Mouse (Mus musculus) forebrain, embryonic 16.5 days (tissue): ENCODE results near the gene Ifna4. TPM values are rescaled to one million over a fixed set of nuclear protein-coding genes. Genes with fewer than 3 reads are reported as not detected.

Experiments used
- ATAC-seq: fragments of 200-750 bp; cut with Nextera tagmentation; 2 replicates; pipeline ENCODE4 v1.8.0; 2017; ENCODE audit warnings: mild to moderate bottlenecking, moderate library complexity
- H3K27ac ChIP-seq: fragments of 300-500 bp; sonication (generic); 2 replicates; pipeline ENCODE4 v1.5.1; 2014; ENCODE audit warnings: low read length, control low read depth
- H3K27me3 ChIP-seq: fragments of 300-500 bp; sonication (generic); replicated peaks from 2 replicates; pipeline ENCODE4 v1.6.1; 2014; ENCODE audit warnings: low read length; ENCODE audit not compliant: control insufficient read depth, insufficient read depth
- H3K36me3 ChIP-seq: fragments of 300-500 bp; sonication (generic); 2 replicates; pipeline ENCODE4 v1.6.1; 2014; ENCODE audit not compliant: control insufficient read depth, insufficient read depth
- H3K4me1 ChIP-seq: fragments of 300-500 bp; sonication (generic); replicated peaks from 2 replicates; pipeline ENCODE4 v1.6.1; 2014; ENCODE audit warnings: low read length; ENCODE audit not compliant: control insufficient read depth, insufficient read depth
- H3K4me2 ChIP-seq: fragments of 300-500 bp; sonication (generic); 2 replicates; pipeline ENCODE4 v1.6.1; 2014; ENCODE audit warnings: mild to moderate bottlenecking, low read length, control low read depth
- H3K4me3 ChIP-seq: fragments of 300-500 bp; sonication (generic); replicated peaks from 2 replicates; pipeline ENCODE4 v1.5.1; 2014; ENCODE audit warnings: mild to moderate bottlenecking, low read length, control low read depth
- H3K9ac ChIP-seq: fragments of 300-500 bp; sonication (generic); replicated peaks from 2 replicates; pipeline ENCODE4 v1.6.1; 2014; ENCODE audit warnings: low read depth, low read length, control low read depth
- H3K9me3 ChIP-seq: fragments of 300-500 bp; sonication (generic); 2 replicates; pipeline ENCODE4 v1.6.1; 2016; ENCODE audit warnings: low read length; ENCODE audit not compliant: control insufficient read depth
- WGBS: fragments of 180-500 bp; shearing (Covaris S2); extraction: QIAGEN DNeasy Blood & Tissue Kit; methylation state at CpG from one replicate; pipeline ENCODE4 v1.1.7; 2014; 5-methylcytosine and 5-hydroxymethylcytosine counted together
- polyA plus RNA-seq: library from polyadenylated mRNA; unstranded; fragments of >200 nt; fragmentation: Nextera tagmentation; extraction: Ambion mirVana; gene quantifications from 2 replicates; pipeline ENCODE4 v1.2.1, GENCODE M21; 2015

Gene Ifna4
- polyA plus RNA-seq, 1 experiment from 2014 or later, result not detected

DNA sequence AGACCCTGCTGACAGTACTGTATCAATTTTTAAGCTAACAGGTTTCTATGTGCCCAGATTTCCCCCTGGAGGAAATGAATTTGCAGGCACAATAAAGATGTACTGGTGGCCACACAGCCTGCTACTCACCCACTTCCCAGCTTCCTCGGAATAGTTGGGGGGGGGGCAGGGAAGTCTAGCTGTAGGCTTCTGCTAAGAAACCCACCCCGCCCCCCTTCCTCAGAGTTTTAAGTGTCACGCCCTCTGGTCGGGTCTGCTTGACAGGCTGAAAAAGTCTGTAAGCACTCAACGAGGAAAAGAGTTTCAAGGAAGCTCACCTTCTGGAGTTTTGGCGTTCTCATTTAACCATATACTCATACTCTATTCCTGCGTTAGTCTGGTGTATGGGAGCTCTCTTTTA, 21.6 kb downstream of the Ifna4 start:
- Histone ChIP-seq H3K27ac (no peak overlapping the region), H3K4me2 (no peak overlapping the region), H3K9ac (no peak overlapping the region), H3K4me1 (peaks cover 3% of the 10 kb centered on the region), H3K4me3 (no peak overlapping the region), H3K27me3 (no peaks in the 10 kb centered on the region), H3K9me3 (no peaks in the 10 kb centered on the region), H3K36me3 (no peaks in the 10 kb centered on the region)
- ATAC-seq, result no peak
- WGBS, result 2% methylated on average over 7 of the region's 7 CpGs

DNA sequence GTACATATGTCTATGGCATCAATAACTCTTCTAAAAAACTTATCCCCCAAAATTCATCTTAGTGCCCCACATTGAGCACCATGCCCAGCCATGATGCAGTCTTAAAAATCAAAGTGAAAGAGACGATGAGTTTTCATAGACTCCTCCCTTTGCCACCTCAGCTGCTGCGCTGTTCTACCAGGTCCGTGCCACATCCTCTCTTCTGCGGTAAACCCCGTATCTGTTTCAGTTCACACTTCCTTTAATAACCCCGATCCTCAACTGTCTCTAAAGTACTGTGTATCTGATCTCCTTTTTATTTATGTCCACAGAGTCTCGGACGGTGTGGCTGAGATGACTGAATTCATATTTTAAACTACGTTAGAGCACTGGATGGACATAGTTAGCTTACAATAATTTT, 22.9 kb downstream of the Ifna4 start:
- ATAC-seq, result no peak
- Histone ChIP-seq H3K27ac (no peak overlapping the region), H3K4me3 (no peak overlapping the region), H3K36me3 (no peaks in the 10 kb centered on the region), H3K9me3 (no peaks in the 10 kb centered on the region), H3K27me3 (no peaks in the 10 kb centered on the region), H3K4me1 (peaks cover 7% of the 10 kb centered on the region), H3K9ac (no peak overlapping the region), H3K4me2 (no peak overlapping the region)
- WGBS, result 78% methylated on average over 9 of the region's 9 CpGs

GRCm38 (mm10) chr4:88865011-88865569, 23.4 kb downstream of the Ifna4 start:
- H3K4me2 ChIP-seq, result no peak overlapping the region
- no peaks in the 10 kb centered on the region for H3K27me3 ChIP-seq
- H3K36me3 ChIP-seq, result no peaks in the 10 kb centered on the region
- H3K4me3 ChIP-seq, result no peak overlapping the region
- H3K27ac ChIP-seq, result no peak overlapping the region
- no peaks in the 10 kb centered on the region for H3K9me3 ChIP-seq
- ATAC-seq, result no peak
- peaks cover 7% of the 10 kb centered on the region for H3K4me1 ChIP-seq
- WGBS, result 59% methylated on average over 6 of the region's 6 CpGs
- H3K9ac ChIP-seq, result no peak overlapping the region

DNA sequence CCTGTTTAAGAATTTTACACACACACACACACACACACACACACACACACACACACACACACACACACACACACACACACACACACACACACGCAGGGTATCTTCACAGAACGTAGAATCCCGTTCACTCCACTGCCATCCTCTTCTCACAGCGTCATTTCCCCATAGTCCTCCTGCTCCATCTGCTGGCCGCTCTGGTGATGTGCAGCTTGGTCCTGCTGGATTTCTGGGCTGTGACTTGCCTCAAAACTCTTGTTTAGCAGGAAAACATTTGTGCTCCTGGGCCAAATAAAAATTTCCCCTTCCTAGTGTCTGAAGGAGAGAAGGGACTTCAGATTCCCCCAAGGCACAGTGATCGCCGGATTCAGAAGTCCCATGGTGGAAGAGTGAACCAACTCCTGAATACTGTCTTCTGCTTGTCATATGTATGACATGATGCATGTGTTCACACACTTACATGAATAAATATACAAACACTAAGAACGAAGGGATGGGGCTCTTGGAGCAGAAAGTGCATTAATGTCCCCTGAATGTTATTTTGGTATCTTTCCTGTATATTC, 25.8 kb downstream of the Ifna4 start:
- no peaks in the 10 kb centered on the region for H3K36me3 ChIP-seq
- peak; percentile 76 for ATAC-seq
- peaks cover 7% of the 10 kb centered on the region for H3K4me1 ChIP-seq
- under 1% methylated on average over 7 of the region's 8 CpGs for WGBS
- H3K9me3 ChIP-seq, result no peaks in the 10 kb centered on the region
- H3K27ac ChIP-seq, result no peak overlapping the region
- H3K9ac ChIP-seq, result peak overlapping the region; percentile 51; the same call in 1 of the 2 replicates
- peak overlapping the region; percentile 75 for H3K4me2 ChIP-seq
- H3K27me3 ChIP-seq, result 0 out of 2 replicates have a peak, but pooled peaks cover 2% of the 10 kb centered on the region
- H3K4me3 ChIP-seq, result peak overlapping the region; percentile 60

DNA sequence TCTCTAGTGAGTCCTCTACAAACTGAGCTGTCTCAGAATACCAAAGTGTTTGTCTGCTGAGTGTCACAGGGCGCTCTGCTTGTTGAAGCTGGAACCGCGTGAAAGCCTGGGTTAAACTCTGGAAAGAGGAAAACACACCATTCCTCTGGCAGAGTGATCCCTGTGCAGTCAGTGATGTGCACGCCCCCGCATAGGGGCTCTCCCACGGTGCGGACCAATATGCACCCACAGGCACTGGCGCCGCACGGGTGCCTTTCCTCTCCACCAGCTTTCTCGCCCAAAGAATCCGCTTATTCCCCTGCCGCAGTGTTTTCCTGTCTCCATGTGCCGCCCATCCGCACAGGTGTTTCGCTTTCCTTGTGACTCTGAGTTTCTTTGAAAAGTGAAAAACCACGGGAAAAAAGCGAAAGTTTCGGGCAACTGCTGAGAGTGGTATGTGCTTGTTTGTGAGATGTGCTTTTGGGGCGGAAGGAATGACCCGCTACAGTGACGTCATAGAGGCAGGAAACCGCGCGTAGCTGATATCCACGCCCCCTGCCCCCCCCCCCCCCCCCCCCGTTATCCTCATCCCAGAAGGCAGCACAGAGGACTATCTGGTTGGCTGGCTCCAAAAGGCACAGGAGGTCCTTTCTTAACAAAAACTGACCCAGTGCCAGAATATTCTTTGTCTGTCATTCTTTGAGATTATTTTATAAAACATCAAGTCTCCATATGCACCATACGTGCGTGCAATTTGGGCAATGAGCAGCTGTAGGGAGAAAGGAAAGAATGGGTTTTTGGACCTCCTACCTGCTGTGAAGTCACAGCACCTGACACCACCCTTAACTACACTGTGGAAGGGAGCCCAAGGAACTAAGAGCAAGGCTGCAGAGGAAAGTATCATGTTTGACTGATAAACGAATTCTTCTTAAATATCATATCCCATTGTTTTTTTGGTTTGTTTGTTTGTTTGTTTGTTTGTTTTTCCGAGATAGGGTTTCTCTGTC, 26.6 kb downstream of the Ifna4 start:
- Histone ChIP-seq H3K4me1 (peaks cover 7% of the 10 kb centered on the region), H3K36me3 (no peaks in the 10 kb centered on the region), H3K27me3 (0 out of 2 replicates have a peak, but pooled peaks cover 2% of the 10 kb centered on the region), H3K9me3 (no peaks in the 10 kb centered on the region), H3K4me2 (peak overlapping the region; percentile 75), H3K4me3 (peak overlapping the region; percentile 60), H3K27ac (no peak overlapping the region), H3K9ac (peak overlapping the region; percentile 51)
- WGBS, result 6% methylated on average over 30 of the region's 31 CpGs
- ATAC-seq, result peak; percentile 76

DNA sequence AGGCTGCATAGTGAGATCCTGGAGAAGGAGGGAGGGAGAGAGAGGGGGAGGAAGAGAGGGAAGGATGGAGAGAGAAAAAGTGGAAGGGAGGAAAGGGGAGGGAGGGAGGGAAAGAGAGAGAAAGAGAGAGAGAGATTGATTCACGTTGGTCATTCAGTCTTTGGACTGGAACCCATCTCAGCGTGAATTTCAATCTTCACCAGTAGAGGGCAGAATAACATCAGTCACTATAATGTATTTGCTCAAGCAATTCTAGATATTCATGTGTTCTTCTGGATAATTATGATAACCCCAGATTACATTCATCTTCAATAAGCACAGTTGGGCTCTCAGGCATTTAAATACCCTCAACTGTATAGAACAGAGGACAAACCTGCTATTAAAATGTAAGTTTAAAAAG, 31.0 kb downstream of the Ifna4 start:
- no peak for ATAC-seq
- WGBS, result 0% methylated on average over 2 of the region's 2 CpGs
- Histone ChIP-seq H3K36me3 (no peaks in the 10 kb centered on the region), H3K9ac (no peak overlapping the region), H3K4me1 (peaks cover 4% of the 10 kb centered on the region), H3K9me3 (no peaks in the 10 kb centered on the region), H3K27me3 (0 out of 2 replicates have a peak, but pooled peaks cover 2% of the 10 kb centered on the region), H3K4me2 (no peak overlapping the region), H3K4me3 (no peak overlapping the region), H3K27ac (no peak overlapping the region)

DNA sequence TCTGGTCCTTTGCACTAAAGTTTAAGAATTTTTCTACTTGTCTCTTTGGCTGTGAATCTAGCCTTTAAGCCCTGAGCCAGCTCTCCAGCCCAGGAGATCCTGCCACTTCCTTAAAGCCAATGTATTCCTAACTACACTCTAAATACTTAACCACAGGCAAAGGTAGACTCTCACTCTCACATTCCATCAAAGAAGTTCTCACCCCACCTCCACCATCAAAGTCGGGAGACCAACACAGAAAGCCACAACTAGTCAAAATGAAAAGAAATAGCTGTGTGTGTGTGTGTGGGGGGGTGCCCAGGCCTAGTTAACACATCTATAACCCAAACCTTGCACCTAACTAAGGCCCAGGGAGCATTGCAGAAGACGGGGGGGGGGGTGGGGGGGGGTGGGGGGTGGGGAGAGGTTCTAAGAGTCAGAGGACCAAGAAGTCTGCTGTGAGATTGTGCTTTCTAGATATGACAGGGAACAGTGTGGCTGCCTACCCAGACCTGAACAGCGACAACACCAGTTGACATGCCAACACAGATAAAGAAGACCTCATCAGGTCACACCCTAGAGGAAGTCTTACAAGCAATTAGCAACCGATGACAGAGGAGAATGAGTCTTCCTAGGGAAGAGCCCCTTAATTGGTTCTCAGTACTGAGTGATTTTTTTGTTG, 33.9 kb downstream of the Ifna4 start:
- no peak overlapping the region for H3K9ac ChIP-seq
- no peaks in the 10 kb centered on the region for H3K36me3 ChIP-seq
- no peak for ATAC-seq
- no peaks in the 10 kb centered on the region for H3K4me1 ChIP-seq
- 76% methylated on average over 4 of the region's 4 CpGs for WGBS
- no peaks in the 10 kb centered on the region for H3K9me3 ChIP-seq
- H3K27ac ChIP-seq, result no peak overlapping the region
- H3K27me3 ChIP-seq, result 0 out of 2 replicates have a peak, but pooled peaks cover 2% of the 10 kb centered on the region
- H3K4me3 ChIP-seq, result no peak overlapping the region
- no peak overlapping the region for H3K4me2 ChIP-seq

DNA sequence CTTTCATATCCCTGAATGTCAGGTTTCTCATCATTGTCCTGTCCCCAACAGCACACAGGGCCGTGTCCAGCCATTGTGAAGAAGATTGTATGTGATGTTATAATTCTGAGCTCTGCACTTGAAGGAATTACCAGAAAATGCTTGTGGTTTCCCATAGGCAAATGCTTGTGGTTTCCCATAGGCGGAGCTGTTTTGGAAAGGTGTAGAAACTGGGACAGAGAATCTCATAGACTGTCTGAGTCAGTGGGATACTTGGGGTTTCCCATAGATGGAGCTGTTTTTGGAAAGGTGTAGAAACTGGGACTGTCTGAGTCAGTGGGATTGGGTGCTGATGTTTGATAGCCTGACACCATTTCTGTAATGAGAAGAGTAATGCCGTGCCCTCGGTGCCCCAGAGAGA, 34.9 kb downstream of the Ifna4 start:
- no peak overlapping the region for H3K4me3 ChIP-seq
- no peak overlapping the region for H3K9ac ChIP-seq
- no peaks in the 10 kb centered on the region for H3K36me3 ChIP-seq
- WGBS, result 80% methylated on average over 4 of the region's 4 CpGs
- H3K9me3 ChIP-seq, result no peaks in the 10 kb centered on the region
- no peak overlapping the region for H3K27ac ChIP-seq
- H3K27me3 ChIP-seq, result 0 out of 2 replicates have a peak, but pooled peaks cover 2% of the 10 kb centered on the region
- no peak overlapping the region for H3K4me2 ChIP-seq
- ATAC-seq, result no peak
- H3K4me1 ChIP-seq, result no peaks in the 10 kb centered on the region

DNA sequence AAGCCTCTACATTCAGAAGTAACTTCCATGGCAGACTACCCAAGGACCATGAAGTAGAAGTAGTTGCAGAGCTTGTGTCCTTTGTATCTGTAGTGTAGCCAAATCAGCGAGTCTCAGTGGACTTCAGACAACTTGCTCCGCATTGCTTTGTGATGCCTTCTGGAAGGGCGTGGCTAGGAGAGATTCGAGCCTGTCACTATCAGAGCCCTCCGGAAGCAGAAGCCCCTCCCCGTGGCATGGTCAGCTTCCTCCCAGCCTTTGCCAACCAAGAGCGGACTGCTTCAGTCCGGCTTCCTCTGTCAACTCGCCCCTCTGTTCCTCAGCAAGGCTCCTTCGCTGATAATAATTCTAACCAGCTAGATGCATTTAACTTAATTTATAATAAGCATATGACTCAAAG, 36.6 kb downstream of the Ifna4 start:
- no peak for ATAC-seq
- Histone ChIP-seq H3K9me3 (no peaks in the 10 kb centered on the region), H3K4me3 (no peak overlapping the region), H3K27me3 (no peaks in the 10 kb centered on the region), H3K4me1 (no peaks in the 10 kb centered on the region), H3K4me2 (no peak overlapping the region), H3K36me3 (no peaks in the 10 kb centered on the region), H3K9ac (no peak overlapping the region), H3K27ac (no peak overlapping the region)
- 46% methylated on average over 10 of the region's 10 CpGs for WGBS
